Mouse (Mus musculus) skeletal muscle tissue, postnatal 0 days (tissue): Measurements from ENCODE around the gene Tmem106a. TPM values are rescaled to one million over a fixed set of nuclear protein-coding genes. Genes with fewer than 3 reads are reported as not detected.

Source experiments
- polyA plus RNA-seq: library from polyadenylated mRNA; unstranded; fragments of >200 nt; fragmentation: Nextera tagmentation; extraction: Ambion mirVana; gene quantifications from 2 replicates; pipeline ENCODE4 v1.2.1, GENCODE M21; 2015

Gene Tmem106a
- polyA plus RNA-seq, result 6.1 and 8.6 TPM in 2 replicates

DNA sequence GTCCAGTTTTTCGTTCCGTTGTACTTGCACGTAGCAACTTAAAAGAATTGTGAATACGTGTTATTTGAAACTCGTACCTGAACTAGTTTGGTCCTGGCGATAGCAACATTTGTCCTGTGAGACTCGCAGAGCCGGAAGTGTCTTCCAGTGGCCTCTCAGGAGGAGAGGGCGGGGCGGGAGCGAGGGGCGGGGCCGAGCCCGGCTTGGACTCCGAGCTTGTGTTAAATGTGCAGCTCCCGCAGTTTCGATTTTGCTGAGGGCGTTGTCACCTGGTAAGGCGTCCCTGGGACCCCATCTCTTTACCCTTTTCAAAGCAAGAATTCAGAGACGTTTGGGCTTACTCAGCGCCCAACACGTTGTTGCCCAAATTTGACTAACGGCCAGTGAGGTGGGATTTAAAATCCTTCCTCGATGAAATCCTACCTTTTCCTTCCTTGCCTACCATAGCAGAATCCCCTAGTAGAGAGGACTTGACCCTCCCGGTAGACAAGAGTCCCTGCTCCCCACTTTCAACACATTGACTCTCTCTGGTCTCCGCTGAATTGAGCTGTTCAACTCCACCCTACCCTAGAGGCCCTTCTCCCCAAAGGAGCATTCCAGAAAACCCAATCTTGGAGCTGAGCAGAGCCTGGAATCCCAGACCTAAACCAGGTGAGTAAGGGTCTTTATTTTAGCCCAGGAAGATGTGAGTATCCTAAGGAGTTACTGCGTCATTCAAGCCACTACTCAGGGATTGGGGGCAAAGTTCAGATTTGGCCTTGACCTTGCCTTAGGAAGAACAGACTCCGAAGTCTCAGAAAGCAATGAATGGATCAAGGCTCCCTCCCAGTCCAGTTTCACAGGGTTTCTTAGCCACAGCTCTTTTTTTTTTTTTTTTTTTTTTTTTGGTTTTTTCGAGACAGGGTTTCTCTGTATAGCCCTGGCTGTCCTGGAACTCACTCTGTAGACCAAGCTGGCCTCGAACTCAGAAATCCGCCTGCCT, at the start of gene Tmem106a:
TSS of gene Tmem106a (plus strand) at position 189 of the 982 bp plus-strand sequence.

DNA sequence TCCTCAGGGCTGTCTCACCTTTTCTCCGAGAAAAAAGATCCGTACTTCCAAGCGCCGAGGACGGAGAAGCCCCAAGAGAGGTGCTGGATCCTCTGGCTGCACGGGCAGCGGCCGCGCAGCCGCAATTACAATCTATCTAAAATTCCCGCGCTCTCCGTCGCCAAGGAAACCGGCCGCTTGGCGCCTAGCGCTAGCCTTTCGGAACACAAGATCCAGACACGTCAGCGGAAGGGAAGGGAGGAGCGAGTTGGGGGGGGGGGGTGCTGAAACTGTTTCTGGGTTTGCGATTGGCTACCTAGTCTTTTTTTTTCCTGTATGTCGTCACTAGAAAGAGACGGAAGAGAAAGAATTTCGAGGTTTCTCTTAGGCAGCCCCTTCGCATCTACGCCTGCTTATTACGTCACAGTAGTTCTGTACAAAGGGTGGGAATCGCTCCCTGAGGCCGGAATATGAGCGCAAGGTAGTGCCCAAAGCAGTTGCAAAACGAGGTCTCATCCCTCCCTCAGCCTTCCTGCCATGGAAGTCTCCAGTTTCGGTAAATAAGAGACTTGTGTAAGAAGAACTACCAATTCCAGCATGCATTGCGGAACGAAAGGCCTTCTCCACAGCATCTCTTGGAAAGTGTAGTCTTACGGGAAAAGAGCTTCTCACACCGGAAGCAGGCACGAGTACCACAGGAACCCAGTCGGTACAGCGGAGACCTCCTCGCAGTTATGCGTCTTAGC, 30.1 kb upstream of the Tmem106a start, which contains the start of the genes Brca1 and Nbr1:
TSS of gene Brca1 (minus strand) at position 205 of the 725 bp plus-strand sequence.
TSS of gene Nbr1 (plus strand) at position 399 of the 725 bp plus-strand sequence.

DNA sequence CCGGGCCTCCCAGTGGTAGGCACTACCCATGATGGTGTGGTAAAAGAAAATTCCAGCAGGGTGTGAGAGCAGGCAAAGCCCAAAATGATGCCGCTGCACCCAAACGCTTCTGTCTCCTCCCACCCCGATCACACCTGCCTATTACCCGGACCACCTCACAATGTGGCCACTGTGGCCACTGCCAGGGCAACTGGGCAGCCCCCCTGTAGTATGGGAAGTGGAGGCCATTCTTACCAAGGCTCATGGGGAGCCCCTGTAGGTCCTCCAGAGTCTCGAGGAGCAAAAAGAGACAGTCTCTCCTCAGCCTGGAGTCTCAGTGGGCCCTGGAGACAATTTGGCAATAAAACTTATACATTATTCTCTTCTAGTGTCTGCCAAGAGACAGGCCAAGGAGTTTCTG, 17.1 kb downstream of the Tmem106a start, which contains the start of gene Gm11634:
TSS of gene Gm11634 (minus strand) at position 101 of the 400 bp plus-strand sequence.

DNA sequence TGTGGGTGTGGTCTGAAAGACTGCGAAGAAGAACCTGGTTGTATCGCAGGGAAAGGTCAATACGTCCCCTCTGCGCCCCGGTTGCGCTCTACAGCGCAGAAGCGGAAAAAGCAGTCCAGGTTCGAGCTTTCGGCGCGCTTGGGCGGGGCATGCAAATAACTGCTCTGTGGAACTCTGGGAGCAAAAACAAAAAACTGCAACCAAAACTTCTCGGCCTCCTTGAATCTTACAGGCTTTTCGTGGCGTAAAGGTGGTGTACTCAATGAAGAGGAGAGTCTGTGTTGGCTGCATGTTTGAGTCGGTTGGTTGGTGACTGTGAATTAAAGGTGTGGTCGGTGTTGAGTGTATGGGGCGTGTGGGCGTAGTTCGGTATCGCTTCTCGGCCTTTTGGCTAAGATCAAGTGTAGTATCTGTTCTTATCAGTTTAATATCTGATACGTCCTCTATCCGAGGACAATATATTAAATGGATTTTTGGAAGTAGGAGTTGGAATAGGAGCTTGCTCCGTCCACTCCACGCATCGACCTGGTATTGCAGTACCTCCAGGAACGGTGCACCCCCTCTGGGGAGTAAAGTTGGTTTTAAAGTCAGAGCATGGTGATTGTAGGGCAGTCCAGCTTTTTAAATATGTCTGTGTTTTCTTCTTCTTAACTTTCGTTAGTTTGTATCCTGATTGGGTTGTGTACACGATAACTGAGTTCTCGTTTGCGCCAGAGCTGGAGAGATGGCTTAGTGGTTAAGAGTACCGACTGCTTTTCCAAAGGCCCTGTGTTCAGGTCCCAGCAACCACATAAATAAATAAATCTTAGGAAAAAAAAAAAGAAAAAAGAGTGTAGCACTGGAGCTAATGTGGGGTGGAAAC, 45.2 kb downstream of the Tmem106a start, which contains the start of gene Rdm1:
TSS of gene Rdm1 (plus strand) at position 201 of the 862 bp plus-strand sequence.

Other genes starting within 250 kb of the Tmem106a start
- gene G6pc, start 214.7 kb upstream of the Tmem106a start, polyA plus RNA-seq, result 0.09 TPM in 1 of 2 replicates, not detected in the other
- 25.4 and 25.7 TPM in 2 replicates for gene Aarsd1, start 164.6 kb upstream of the Tmem106a start, polyA plus RNA-seq
- 3.9 and 7.0 TPM in 2 replicates for gene Gm27029, start 157.4 kb upstream of the Tmem106a start, polyA plus RNA-seq
- 8.9 and 9.2 TPM in 2 replicates for gene Rundc1, start 157.2 kb upstream of the Tmem106a start, polyA plus RNA-seq
- 143 and 148 TPM in 2 replicates for gene Ptges3l, start 156.9 kb upstream of the Tmem106a start, polyA plus RNA-seq
- 221 and 229 TPM in 2 replicates for gene Rpl27, start 139.9 kb upstream of the Tmem106a start, polyA plus RNA-seq
- gene Ifi35, start 133.8 kb upstream of the Tmem106a start, polyA plus RNA-seq, result 14.9 and 17.1 TPM in 2 replicates
- 3.0 and 3.9 TPM in 2 replicates for gene Rnd2, start 117.2 kb upstream of the Tmem106a start, polyA plus RNA-seq
- gene Vat1, start 116.0 kb upstream of the Tmem106a start, polyA plus RNA-seq, result 22.7 and 30.2 TPM in 2 replicates
- gene Brca1, start 30.3 kb upstream of the Tmem106a start, polyA plus RNA-seq, result 1.0 and 1.8 TPM in 2 replicates
- gene Nbr1, start 30.1 kb upstream of the Tmem106a start, polyA plus RNA-seq, result 49.1 and 51.6 TPM in 2 replicates
- gene Gm11634, start 17.0 kb downstream of the Tmem106a start, polyA plus RNA-seq, result not detected in 2 replicates
- gene Rdm1, start 45.0 kb downstream of the Tmem106a start, polyA plus RNA-seq, result 21.7 and 27.2 TPM in 2 replicates
- gene Arl4d, start 83.3 kb downstream of the Tmem106a start, polyA plus RNA-seq, result 2.3 and 3.2 TPM in 2 replicates
- 12.1 and 14.5 TPM in 2 replicates for gene Dhx8, start 150.7 kb downstream of the Tmem106a start, polyA plus RNA-seq
- gene Etv4, start 203.1 kb downstream of the Tmem106a start, polyA plus RNA-seq, result 8.8 and 10.0 TPM in 2 replicates